Mouse (Mus musculus) Patski (cell line): ENCODE measurements around the gene Spag7. TPM values are rescaled to one million over a fixed set of nuclear protein-coding genes. Genes with fewer than 3 reads are reported as not detected.

Experiments
- ATAC-seq: fragments of 100-300 bp; one replicate; pipeline ENCODE4 v1.8.0; 2021
- CTCF ChIA-PET: fragments of 350-600 bp; sonication (Branson Sonifier 250); formaldehyde crosslinking; loops from one replicate; lab custom pipeline; 2022; ENCODE audit warnings: inconsistent platforms; lab: Charles Lee
- POLR2A ChIA-PET: fragments of 350-600 bp; sonication (Branson Sonifier 250); formaldehyde crosslinking; loops from one replicate; lab custom pipeline; 2022; ENCODE audit warnings: antibody characterized with exemption, inconsistent platforms; lab: Charles Lee
- DNase-seq: peaks from one replicate; pipeline ENCODE4 v3.0.0-alpha.2; 2011; ENCODE audit warnings: low read depth, low spot score
- H3K27me3 ChIP-seq: fragments of 371-371 bp; one replicate; pipeline ENCODE4 v1.5.1; 2021
- CTCF ChIP-seq: fragments of 100-300 bp; IDR thresholded peaks from one replicate; pipeline ENCODE4 v1.5.1; 2021
- in situ Hi-C: fragments of 300-500 bp; cut with MboI; formaldehyde crosslinking; loops from 3 replicates; pipeline ENCODE4 v1.11.1; 2018; ENCODE audit warnings: low pct_unique_long_range_greater_than_20kb, mixed read lengths
- polyA plus RNA-seq: library from polyadenylated mRNA; unstranded; gene quantifications from one replicate; pipeline ENCODE4 v1.2.3, GENCODE M21; 2021

Gene Spag7
- polyA plus RNA-seq, 1 experiment from 2014 or later = 155 TPM

- ATAC-seq (peak; percentile 54), DNase-seq (no peak)
- CTCF ChIA-PET = no interaction called here
- in situ Hi-C loops = no loop called here
- TF ChIP-seq CTCF = no peak
- H3K27me3 ChIP-seq = no peaks in the 10 kb centered on the region
- POLR2A ChIA-PET = interaction anchor here (1.5 to 2.0 kb wide), 2 partner anchors 11 to 13 kb away, joined by 5 to 7 read pairs; partner anchors contain the start of gene Camta2
Observed at GRCm38 (mm10) chr11:70700613-70701012, 31.4 kb upstream of the Spag7 start.

GRCm38 (mm10) chr11:70699722-70700556, 30.7 kb upstream of the Spag7 start, which contains the start of the genes Inca1 and Kif1c:
Gene Inca1 (minus strand): TSS chr11:70700155.
Gene Kif1c (plus strand): TSS chr11:70700548.
- ATAC-seq (peak; percentile 81), DNase-seq (peak; percentile 63)
- POLR2A ChIA-PET = interaction anchor here (1.5 to 2.0 kb wide), 2 partner anchors 11 to 13 kb away, joined by 5 to 7 read pairs; partner anchors contain the start of gene Camta2
- CTCF ChIA-PET = interaction anchor here (0.6 kb wide), 1 partner anchor 12 kb away, joined by 3 read pairs; the partner anchor contains the start of gene Camta2
- no peak for TF ChIP-seq CTCF
- H3K27me3 ChIP-seq = no peaks in the 10 kb centered on the region
- in situ Hi-C loops = no loop called here

DNA sequence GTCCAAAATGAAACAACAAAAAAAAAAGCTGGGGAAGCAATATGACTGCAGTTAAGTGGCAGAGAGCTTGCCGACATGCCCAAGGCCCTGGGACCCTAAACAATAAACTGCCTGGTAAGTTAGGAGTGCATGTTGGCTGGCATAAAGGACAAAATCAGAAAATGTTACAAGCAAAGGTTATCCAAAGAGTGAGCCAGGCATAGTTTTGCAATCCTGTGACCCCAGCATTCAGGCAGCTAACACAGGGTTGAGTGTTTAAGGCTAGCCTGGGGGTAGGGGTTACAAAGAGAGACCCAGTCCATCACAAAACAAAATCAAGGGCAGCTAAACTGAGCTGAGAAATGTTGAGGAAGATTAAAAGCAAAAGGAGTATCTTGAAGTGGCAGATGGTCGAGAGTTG, 29.8 kb upstream of the Spag7 start:
- in situ Hi-C loops = no loop called here
- no peaks in the 10 kb centered on the region for H3K27me3 ChIP-seq
- no peak for DNase-seq
- CTCF ChIA-PET = interaction anchor here (0.6 to 1.4 kb wide), 3 partner anchors 11 to 14 kb away, joined by 3 to 4 read pairs (median 3); partner anchors contain the start of gene Camta2
- ATAC-seq = no peak
- no peak for TF ChIP-seq CTCF
- POLR2A ChIA-PET = interaction anchor here (1.5 to 2.0 kb wide), 2 partner anchors 10 to 12 kb away, joined by 5 to 7 read pairs; partner anchors contain the start of gene Camta2

DNA sequence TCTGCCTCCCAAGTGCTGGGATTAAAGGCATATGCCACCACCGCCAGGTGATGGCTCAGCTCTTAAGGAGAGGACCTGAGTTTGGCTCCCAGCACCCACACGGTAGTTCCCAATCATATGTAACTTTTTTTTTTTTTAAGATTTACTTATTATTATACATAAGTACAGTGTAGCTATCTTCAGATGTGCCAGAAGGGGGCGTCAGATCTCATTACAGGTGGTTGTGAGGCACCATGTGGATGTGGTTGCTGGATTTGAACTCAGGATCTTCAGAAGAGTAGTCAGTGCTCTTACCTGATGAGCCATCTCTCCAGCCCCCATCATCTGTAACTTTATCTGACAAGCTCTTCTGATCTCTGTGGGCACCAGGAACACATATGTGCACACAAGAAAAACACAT, 28.2 kb upstream of the Spag7 start:
- in situ Hi-C loops = no loop called here
- ChIA-PET POLR2A (no interaction called here), CTCF (interaction anchor here (0.9 to 1.8 kb wide), 4 partner anchors 9 to 45 kb away, joined by 3 to 5 read pairs (median 4); no protein-coding TSS in a partner anchor)
- H3K27me3 ChIP-seq = no peaks in the 10 kb centered on the region
- no peak for TF ChIP-seq CTCF
- DNase-seq (no peak), ATAC-seq (no peak)

DNA sequence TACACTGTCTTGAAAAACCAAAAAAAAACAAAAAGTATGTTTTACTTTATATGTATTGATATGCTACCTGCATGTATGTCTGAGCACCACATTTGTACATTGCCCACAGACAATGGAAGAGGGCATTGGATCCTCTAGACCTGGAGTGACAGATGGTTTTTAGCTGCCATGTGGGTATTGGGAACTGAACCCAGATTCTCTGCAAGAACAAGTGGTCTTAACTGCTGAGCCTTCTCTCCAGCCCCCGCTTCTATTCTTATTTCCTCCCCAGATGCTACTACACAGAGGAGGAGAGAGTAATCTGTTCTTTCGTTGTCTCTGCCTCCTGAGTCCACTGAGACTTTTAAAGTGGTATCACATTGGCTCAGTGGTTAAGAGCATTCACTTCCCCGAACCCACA, 24.3 kb upstream of the Spag7 start:
- ChIA-PET POLR2A (no interaction called here), CTCF (no interaction called here)
- DNase-seq = no peak
- H3K27me3 ChIP-seq = no peaks in the 10 kb centered on the region
- in situ Hi-C loops = no loop called here
- ATAC-seq = no peak
- TF ChIP-seq CTCF = no peak

DNA sequence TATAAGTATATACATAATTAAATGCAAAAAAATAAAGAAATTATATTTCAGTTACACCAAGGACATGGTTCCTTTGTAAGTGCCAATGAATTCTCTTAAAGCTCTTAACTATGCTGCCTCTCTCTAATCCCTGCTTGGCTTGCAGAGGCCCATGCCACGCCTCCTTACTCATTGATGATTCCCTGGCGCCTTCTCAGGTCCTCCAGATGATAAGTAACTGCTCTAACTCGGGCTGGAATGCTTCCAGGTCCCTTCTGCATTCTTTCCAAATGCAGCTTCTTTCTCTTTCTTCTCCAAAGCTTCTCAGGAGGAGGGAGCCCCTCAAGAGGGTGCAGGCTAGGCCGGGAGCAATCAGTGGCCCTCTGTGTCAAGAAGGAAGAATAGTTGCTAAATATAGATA, 20.4 kb upstream of the Spag7 start:
- no peak for TF ChIP-seq CTCF
- in situ Hi-C loops = loop anchor here (5.0 kb wide), 1 partner anchor 63 kb away; no protein-coding TSS in a partner anchor
- ATAC-seq = no peak

GRCm38 (mm10) chr11:70688372-70688771, 19.2 kb upstream of the Spag7 start:
- no peak for DNase-seq
- CTCF ChIA-PET = interaction anchor here (0.8 to 1.5 kb wide), 6 partner anchors 9 to 17 kb away, joined by 3 to 7 read pairs (median 3); no protein-coding TSS in a partner anchor

More for the DNA sequence above, 20.4 kb upstream of the Spag7 start:
- ChIA-PET CTCF (interaction anchor here (1.1 kb wide), 1 partner anchor 13 kb away, joined by 3 read pairs; no protein-coding TSS in a partner anchor), POLR2A (interaction anchor here (1.3 kb wide), 1 partner anchor 10 kb away, joined by 5 read pairs; the partner anchor contains the start of genes Inca1 and Kif1c)
- no peak for DNase-seq
- no peaks in the 10 kb centered on the region for H3K27me3 ChIP-seq

DNA sequence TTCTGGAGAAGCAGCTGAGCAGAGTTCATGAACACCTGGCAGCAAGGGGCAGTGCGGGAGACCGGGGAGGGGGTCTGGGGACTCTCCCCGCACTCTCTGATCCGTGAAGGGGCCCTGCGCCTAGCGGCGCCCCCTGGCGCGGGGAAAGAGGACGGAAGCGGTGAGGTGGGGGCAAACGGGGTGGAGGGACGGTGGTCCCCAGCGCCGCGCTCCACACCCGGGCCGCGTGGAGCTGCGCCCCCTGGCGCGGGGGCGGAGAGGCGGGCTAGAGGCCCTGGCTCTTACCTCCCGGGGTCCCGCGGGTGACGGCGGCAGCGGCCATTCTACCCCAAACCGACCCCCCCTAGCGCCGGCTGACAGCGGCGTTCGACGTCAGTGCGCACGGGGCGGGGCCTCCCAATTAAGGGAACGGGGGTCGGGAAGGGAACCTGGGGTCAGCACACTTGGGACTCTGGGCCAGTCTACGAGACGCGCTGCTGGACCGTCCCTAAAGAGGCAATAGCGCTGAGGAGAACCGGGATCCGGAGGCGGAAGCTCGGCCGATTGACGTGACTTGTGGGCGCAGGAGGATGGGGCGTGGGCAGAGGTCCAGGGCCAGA, 18.5 kb upstream of the Spag7 start, which contains the start of gene Camta2:
Camta2 (minus strand) TSS at position 505 of the 599 bp plus-strand sequence.
- DNase-seq (no peak), ATAC-seq (peak; percentile 63)
- in situ Hi-C loops = loop anchor here (5.0 kb wide), 1 partner anchor 65 kb away; no protein-coding TSS in a partner anchor
- ChIA-PET POLR2A (interaction anchor here (0.6 to 2.2 kb wide), 5 partner anchors 12 to 50 kb away, joined by 3 to 11 read pairs (median 7); partner anchors contain the start of genes Inca1, Kif1c, Rnf167 and Slc25a11), CTCF (interaction anchor here (0.8 to 1.5 kb wide), 7 partner anchors 10 to 19 kb away, joined by 3 to 7 read pairs (median 4); partner anchors contain the start of gene Spag7)
- peak; percentile 99 for TF ChIP-seq CTCF
- H3K27me3 ChIP-seq = no peaks in the 10 kb centered on the region

More at GRCm38 (mm10) chr11:70688372-70688771, 19.2 kb upstream of the Spag7 start:
- POLR2A ChIA-PET = interaction anchor here (0.6 to 2.2 kb wide), 4 partner anchors 12 to 50 kb away, joined by 3 to 11 read pairs (median 7); partner anchors contain the start of genes Inca1, Kif1c, Rnf167 and Slc25a11
- ATAC-seq = no peak
- TF ChIP-seq CTCF = no peak
- in situ Hi-C loops = loop anchor here (5.0 kb wide), 1 partner anchor 64 kb away; no protein-coding TSS in a partner anchor
- H3K27me3 ChIP-seq = no peaks in the 10 kb centered on the region

DNA sequence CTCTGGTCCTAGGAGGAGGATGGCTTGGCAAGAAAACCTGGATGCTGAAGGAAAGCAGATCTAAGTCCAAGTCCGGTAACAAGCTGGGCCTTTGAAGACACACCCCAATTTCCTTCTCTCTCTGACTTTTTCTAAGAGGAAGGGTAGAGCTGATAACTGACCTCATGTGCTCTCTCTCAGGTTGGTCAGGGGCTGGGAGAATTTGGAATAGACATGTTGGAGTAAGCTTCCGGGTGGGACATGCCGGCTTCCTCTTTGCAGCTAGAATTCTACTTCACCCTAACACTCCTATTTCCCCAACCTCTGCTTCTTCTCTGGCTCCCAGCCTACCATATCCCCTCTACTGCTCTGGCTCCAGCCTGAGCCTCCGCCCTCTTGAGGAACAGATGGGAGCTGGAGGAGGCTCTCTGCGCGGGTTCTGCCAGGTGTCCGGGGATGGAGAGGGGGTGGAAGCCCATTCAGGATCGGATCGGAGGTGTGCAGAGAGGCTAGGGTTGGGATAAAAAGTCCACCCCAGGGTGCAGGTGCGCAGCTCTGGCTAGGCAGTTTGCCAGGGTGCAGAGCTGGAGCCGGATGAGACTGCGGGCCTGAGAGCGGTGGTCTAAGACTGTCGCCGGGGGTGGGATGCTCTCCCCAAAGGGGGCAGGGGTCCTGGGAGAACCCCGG, 17.8 kb upstream of the Spag7 start:
- ChIA-PET CTCF (interaction anchor here (1.2 to 1.5 kb wide), 2 partner anchors 12 to 18 kb away, joined by 4 to 7 read pairs; partner anchors contain the start of gene Spag7), POLR2A (interaction anchor here (1.5 to 2.2 kb wide), 4 partner anchors 13 to 40 kb away, joined by 7 to 11 read pairs (median 8); partner anchors contain the start of genes Inca1, Kif1c, Rnf167 and Slc25a11)
- H3K27me3 ChIP-seq = no peaks in the 10 kb centered on the region
- TF ChIP-seq CTCF = no peak
- DNase-seq (no peak), ATAC-seq (peak; percentile 21)
- in situ Hi-C loops = loop anchor here (5.0 kb wide), 1 partner anchor 65 kb away; no protein-coding TSS in a partner anchor
